Mouse (Mus musculus) C2C12 (cell line): ENCODE measurements around the gene Med15.

Source experiments
- CEBPB ChIP-seq: IDR thresholded peaks from one replicate; pipeline ENCODE4 v1.6.1; 2011; ENCODE audit warnings: low read depth, mild to moderate bottlenecking, control low read depth, moderate library complexity
- CTCF ChIP-seq: IDR thresholded peaks from one replicate; pipeline ENCODE4 v1.5.1; 2011; ENCODE audit not compliant: control insufficient read depth, insufficient read depth, insufficient read length
- MAX ChIP-seq: IDR thresholded peaks from one replicate; pipeline ENCODE4 v1.6.1; 2011; ENCODE audit warnings: mild to moderate bottlenecking, control low read depth
- USF1 ChIP-seq: IDR thresholded peaks from one replicate; pipeline ENCODE4 v1.6.1; 2011; ENCODE audit warnings: low read depth, mild to moderate bottlenecking, control low read depth, moderate library complexity

DNA sequence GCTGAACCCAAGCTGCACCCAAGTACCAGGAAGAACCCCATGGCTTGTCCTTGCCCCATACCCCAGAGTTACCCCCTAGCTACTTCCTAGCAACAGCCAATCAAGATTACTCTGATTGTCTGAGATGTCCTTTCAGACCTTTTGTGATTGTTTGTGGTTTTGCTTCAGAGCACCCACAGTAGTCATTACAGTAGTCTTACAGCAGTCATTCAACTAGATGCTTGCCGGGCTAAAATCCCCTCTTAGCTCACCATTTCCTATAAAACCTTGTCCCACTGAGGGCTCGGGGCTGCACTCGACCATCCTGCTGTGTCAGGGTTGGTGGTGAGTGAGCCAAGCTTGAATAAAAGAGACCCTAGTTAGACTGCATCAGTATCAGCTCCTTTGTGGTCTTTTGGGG lies 37.8 kb downstream of the Med15 start:
- no peak for TF ChIP-seq USF1
- no peak for TF ChIP-seq CTCF
- no peak for TF ChIP-seq CEBPB
- TF ChIP-seq MAX: no peak
